ENCODE assay signal across 10 mouse cellular contexts in genomic region chr5:115487942-115488580, GRCm38 (mm10). TPM values are rescaled to one million over a fixed set of nuclear protein-coding genes. Genes with fewer than 3 reads are reported as not detected.
DNase-seq lines count a peak whose midpoint lies in the region; ATAC-seq and TF ChIP-seq lines count a peak whose summit lies in the region.
"Had no signal": no experiment of that assay in that cellular context is flagged by ENCODE, and none has a peak within 500 bp of the region (broad histone marks: within the 10 kb centered on the region; RNA-seq: fewer than 3 reads in every experiment).

No protein-coding gene starts in this region.

- no peak overlapping the region for H3K4me3 ChIP-seq in forebrain, embryonic 15.5 days
- no peak overlapping the region for H3K4me3 ChIP-seq in forebrain, embryonic 14.5 days (ENCODE audit: low read depth, low read length)
- no peak overlapping the region; the same call in 1 of the 2 replicates for H3K4me3 ChIP-seq in limb, embryonic 11.5 days (ENCODE audit: low read depth, low read length)
- H3K4me3 ChIP-seq in limb, embryonic 10.5 days = no peak overlapping the region
- H3K4me3 ChIP-seq in embryonic facial prominence, embryonic 15.5 days (replicated peaks) = no peak overlapping the region
- peak overlapping the region; percentile 17 for H3K4me3 ChIP-seq in myocyte

- no peaks in the 10 kb centered on the region for H3K27me3 ChIP-seq in forebrain, embryonic 15.5 days
- no peaks in the 10 kb centered on the region for H3K27me3 ChIP-seq in forebrain, embryonic 14.5 days (replicated peaks; ENCODE audit: control insufficient read depth, insufficient read depth, low read length)
- no peaks in the 10 kb centered on the region for H3K27me3 ChIP-seq in limb, embryonic 11.5 days (ENCODE audit: control insufficient read depth, insufficient read depth, low read length)
- peaks cover 5% of the 10 kb centered on the region for H3K27me3 ChIP-seq in limb, embryonic 10.5 days (ENCODE audit: low read depth, poor library complexity, severe bottlenecking)
- H3K27me3 ChIP-seq in embryonic facial prominence, embryonic 15.5 days = no peaks in the 10 kb centered on the region
- H3K27me3 ChIP-seq in myocyte (ENCODE audit: control insufficient read depth, insufficient read depth, insufficient read length) = no peaks in the 10 kb centered on the region

- H3K4me1 ChIP-seq in forebrain, embryonic 15.5 days = peaks cover 39% of the 10 kb centered on the region
- peaks cover 12% of the 10 kb centered on the region for H3K4me1 ChIP-seq in forebrain, embryonic 14.5 days (ENCODE audit: control insufficient read depth, insufficient read depth, low read length)
- H3K4me1 ChIP-seq in limb, embryonic 11.5 days (ENCODE audit: control insufficient read depth, insufficient read depth, low read length) = peaks cover 8% of the 10 kb centered on the region; the same call in 1 of the 2 replicates
- peaks cover 28% of the 10 kb centered on the region for H3K4me1 ChIP-seq in limb, embryonic 10.5 days
- H3K4me1 ChIP-seq in embryonic facial prominence, embryonic 15.5 days = peaks cover 36% of the 10 kb centered on the region

- WGBS in forebrain, embryonic 15.5 days = 80% methylated on average over 9 of the region's 9 CpGs
- WGBS in forebrain, embryonic 14.5 days = 75% methylated on average over 9 of the region's 9 CpGs
- WGBS in limb, embryonic 11.5 days = 72% methylated on average over 9 of the region's 9 CpGs
- WGBS in limb, embryonic 10.5 days = 77% methylated on average over 9 of the region's 9 CpGs
- WGBS in embryonic facial prominence, embryonic 15.5 days = 71% methylated on average over 9 of the region's 9 CpGs

- no peak overlapping the region for H3ac ChIP-seq in myocyte (ENCODE audit: control insufficient read depth, insufficient read length)

- no peaks in the 10 kb centered on the region for H3K36me3 ChIP-seq in forebrain, embryonic 15.5 days
- no peaks in the 10 kb centered on the region for H3K36me3 ChIP-seq in forebrain, embryonic 14.5 days (ENCODE audit: control insufficient read depth, insufficient read depth, low read length)
- H3K36me3 ChIP-seq in limb, embryonic 11.5 days (ENCODE audit: control insufficient read depth, insufficient read depth, low read length) = no peaks in the 10 kb centered on the region
- H3K36me3 ChIP-seq in limb, embryonic 10.5 days = no peaks in the 10 kb centered on the region
- H3K36me3 ChIP-seq in embryonic facial prominence, embryonic 15.5 days = no peaks in the 10 kb centered on the region
- H3K36me3 ChIP-seq in myocyte (ENCODE audit: control insufficient read depth, insufficient read depth) = no peaks in the 10 kb centered on the region

- peak overlapping the region; percentile 75; the same call in 1 of the 2 replicates for H3K9ac ChIP-seq in forebrain, embryonic 15.5 days (replicated peaks)
- no peak overlapping the region; the same call in 1 of the 2 replicates for H3K9ac ChIP-seq in forebrain, embryonic 14.5 days (ENCODE audit: low read length)
- H3K9ac ChIP-seq in limb, embryonic 11.5 days (ENCODE audit: low read length) = no peak overlapping the region
- no peak overlapping the region for H3K9ac ChIP-seq in embryonic facial prominence, embryonic 15.5 days

- no peaks in the 10 kb centered on the region for H3K79me2 ChIP-seq in myocyte (ENCODE audit: control insufficient read depth, insufficient read depth)

- no peak overlapping the region for H3K4me2 ChIP-seq in forebrain, embryonic 15.5 days (replicated peaks)
- no peak overlapping the region for H3K4me2 ChIP-seq in forebrain, embryonic 14.5 days (ENCODE audit: low read length)
- peak overlapping the region; percentile 55 for H3K4me2 ChIP-seq in limb, embryonic 11.5 days (ENCODE audit: low read depth, severe bottlenecking)
- H3K4me2 ChIP-seq in embryonic facial prominence, embryonic 15.5 days (replicated peaks) = peak overlapping the region; percentile 80; the same call in 1 of the 2 replicates
- no peak overlapping the region for H3K4me2 ChIP-seq in myocyte (ENCODE audit: low read depth)

- H3K27ac ChIP-seq in forebrain, embryonic 15.5 days (replicated peaks) = 0 out of 2 replicates have a peak overlapping the region, but pooled peaks have one; percentile 100
- H3K27ac ChIP-seq in forebrain, embryonic 14.5 days (ENCODE audit: low read depth, low read length) = no peak overlapping the region
- H3K27ac ChIP-seq in limb, embryonic 11.5 days (replicated peaks; ENCODE audit: low read depth, low read length) = no peak overlapping the region
- no peak overlapping the region for H3K27ac ChIP-seq in limb, embryonic 10.5 days
- H3K27ac ChIP-seq in embryonic facial prominence, embryonic 15.5 days (replicated peaks) = no peak overlapping the region

- no peak for ATAC-seq in forebrain, embryonic 15.5 days (replicated peaks)
- no peak for ATAC-seq in forebrain, embryonic 14.5 days
- ATAC-seq in limb, embryonic 11.5 days (ENCODE audit: insufficient number of reproducible peaks, low FRiP score, low TSS enrichment, low read depth) = no peak
- ATAC-seq in embryonic facial prominence, embryonic 15.5 days (ENCODE audit: insufficient number of reproducible peaks, low FRiP score, low TSS enrichment, low read depth) = no peak
- ATAC-seq in CD4-positive, CD25-positive, alpha-beta regulatory T cell, adult 4 months = no peak

- no peak for TF ChIP-seq POLR2A in myocyte (IDR thresholded peaks at IDR 0.05; ENCODE audit: insufficient read length, low read depth)

- no peaks in the 10 kb centered on the region for H3K9me3 ChIP-seq in forebrain, embryonic 15.5 days
- no peaks in the 10 kb centered on the region for H3K9me3 ChIP-seq in forebrain, embryonic 14.5 days (replicated peaks; ENCODE audit: control insufficient read depth, low read length)
- H3K9me3 ChIP-seq in limb, embryonic 11.5 days (ENCODE audit: control insufficient read depth, low read length) = no peaks in the 10 kb centered on the region
- H3K9me3 ChIP-seq in limb, embryonic 10.5 days (replicated peaks) = no peaks in the 10 kb centered on the region
- H3K9me3 ChIP-seq in embryonic facial prominence, embryonic 15.5 days (replicated peaks) = no peaks in the 10 kb centered on the region

- no peak for DNase-seq in forebrain, embryonic 14.5 days (ENCODE audit: low spot score)
- no peak for DNase-seq in limb, embryonic 11.5 days (ENCODE audit: low spot score)
- DNase-seq in limb, embryonic 10.5 days (ENCODE audit: low spot score) = no peak
- no peak for DNase-seq in embryo, embryonic 10.5 days (ENCODE audit: low spot score)
- DNase-seq: left cerebral cortex, postnatal 4 days had no signal

TF ChIP-seq in myocyte, 11 proteins besides CTCF, POLR2A, EP300 and RAD21 (continues in another document):
- TF ChIP-seq REST (IDR thresholded peaks at IDR 0.05; ENCODE audit: insufficient read depth, insufficient read length) (no peak), USF1 (IDR thresholded peaks at IDR 0.05; ENCODE audit: low read depth) (no peak), MYOG (IDR thresholded peaks at IDR 0.05; ENCODE audit: control insufficient read depth in 1 of 3, insufficient read depth in 1 of 3, insufficient read length in 2 of 3, low read depth in 2 of 3) (no peak), MAX (IDR thresholded peaks at IDR 0.05; ENCODE audit: low read depth) (no peak), MYOD1 (IDR thresholded peaks at IDR 0.05; ENCODE audit: control insufficient read depth in 1 of 3, insufficient read length in 2 of 3, low read depth in 2 of 3) (no peak)

RNA-seq across cellular contexts. Expression of gene Sirt4, which starts 3.5 kb away (rescaled TPM):
- 34.0 and 34.2 TPM in 2 replicates for polyA plus RNA-seq in forebrain, embryonic 15.5 days (2015; fragmentation: Nextera tagmentation; extraction: Ambion mirVana)
- 19.5 and 24.3 TPM in 2 replicates for polyA plus RNA-seq in forebrain, embryonic 14.5 days (2014; fragmentation: Nextera tagmentation; extraction: Ambion mirVana)
- 19.2 and 19.7 TPM in 2 replicates for polyA plus RNA-seq in limb, embryonic 11.5 days (2014; fragmentation: Nextera tagmentation; extraction: Ambion mirVana)
- 16.0 and 18.5 TPM in 2 replicates for polyA plus RNA-seq in limb, embryonic 10.5 days (2016; fragmentation: Nextera tagmentation; extraction: Ambion mirVana)
- 29.2 and 32.8 TPM in 2 replicates for polyA plus RNA-seq in embryonic facial prominence, embryonic 15.5 days (2015; fragmentation: Nextera tagmentation; extraction: Ambion mirVana)
- 13.6 TPM for polyA plus RNA-seq in myocyte (2012; fragmentation: generic; extraction: Trizol)
- 10 to 100 TPM in 1 of 2 experiments, 1 to 10 TPM in 1; 9.9 to 18.6 TPM for polyA plus RNA-seq in CD4-positive, CD25-positive, alpha-beta regulatory T cell, adult 4 months (2017; shearing (Covaris generic))

RNA-seq across cellular contexts. Expression of gene Pxn, which starts 18.4 kb away (rescaled TPM):
- polyA plus RNA-seq in forebrain, embryonic 15.5 days (2015; fragmentation: Nextera tagmentation; extraction: Ambion mirVana) = 19.1 and 19.7 TPM in 2 replicates
- 7.5 and 9.8 TPM in 2 replicates for polyA plus RNA-seq in forebrain, embryonic 14.5 days (2014; fragmentation: Nextera tagmentation; extraction: Ambion mirVana)
- polyA plus RNA-seq in limb, embryonic 11.5 days (2014; fragmentation: Nextera tagmentation; extraction: Ambion mirVana) = 13.5 and 17.7 TPM in 2 replicates
- polyA plus RNA-seq in limb, embryonic 10.5 days (2016; fragmentation: Nextera tagmentation; extraction: Ambion mirVana) = 36.8 and 45.3 TPM in 2 replicates
- polyA plus RNA-seq in embryonic facial prominence, embryonic 15.5 days (2015; fragmentation: Nextera tagmentation; extraction: Ambion mirVana) = 51.5 and 52.8 TPM in 2 replicates
- 120 TPM for polyA plus RNA-seq in myocyte (2012; fragmentation: generic; extraction: Trizol)
- polyA plus RNA-seq in CD4-positive, CD25-positive, alpha-beta regulatory T cell, adult 4 months (2017; shearing (Covaris generic)) = 10 to 100 TPM; 14.5 to 23.4 TPM

RNA-seq across cellular contexts. Expression of gene Pla2g1b, which starts 22.0 kb away (rescaled TPM):
- polyA plus RNA-seq in forebrain, embryonic 15.5 days (2015; fragmentation: Nextera tagmentation; extraction: Ambion mirVana) = not detected in 2 replicates
- polyA plus RNA-seq in forebrain, embryonic 14.5 days (2014; fragmentation: Nextera tagmentation; extraction: Ambion mirVana) = not detected in 2 replicates
- not detected in 2 replicates for polyA plus RNA-seq in limb, embryonic 11.5 days (2014; fragmentation: Nextera tagmentation; extraction: Ambion mirVana)
- polyA plus RNA-seq in limb, embryonic 10.5 days (2016; fragmentation: Nextera tagmentation; extraction: Ambion mirVana) = not detected in 2 replicates
- not detected in 2 replicates for polyA plus RNA-seq in embryonic facial prominence, embryonic 15.5 days (2015; fragmentation: Nextera tagmentation; extraction: Ambion mirVana)
- polyA plus RNA-seq in myocyte (2012; fragmentation: generic; extraction: Trizol) = not detected
- not detected for polyA plus RNA-seq in CD4-positive, CD25-positive, alpha-beta regulatory T cell, adult 4 months (2017; shearing (Covaris generic))
- polyA plus RNA-seq: frontal cortex, adult 2 months had no signal

RNA-seq across cellular contexts. Expression of gene Msi1, which starts 58.7 kb away (rescaled TPM):
- polyA plus RNA-seq in forebrain, embryonic 15.5 days (2015; fragmentation: Nextera tagmentation; extraction: Ambion mirVana) = 70.0 and 75.8 TPM in 2 replicates
- polyA plus RNA-seq in forebrain, embryonic 14.5 days (2014; fragmentation: Nextera tagmentation; extraction: Ambion mirVana) = 63.3 and 69.4 TPM in 2 replicates
- 45.9 and 48.3 TPM in 2 replicates for polyA plus RNA-seq in limb, embryonic 11.5 days (2014; fragmentation: Nextera tagmentation; extraction: Ambion mirVana)
- polyA plus RNA-seq in limb, embryonic 10.5 days (2016; fragmentation: Nextera tagmentation; extraction: Ambion mirVana) = 54.0 and 60.6 TPM in 2 replicates
- polyA plus RNA-seq in embryonic facial prominence, embryonic 15.5 days (2015; fragmentation: Nextera tagmentation; extraction: Ambion mirVana) = 14.1 and 19.1 TPM in 2 replicates
- 0.31 TPM for polyA plus RNA-seq in myocyte (2012; fragmentation: generic; extraction: Trizol)
- not detected for polyA plus RNA-seq in CD4-positive, CD25-positive, alpha-beta regulatory T cell, adult 4 months (2017; shearing (Covaris generic))

Comparison
In these comparisons a context has a peak if more than half of its experiments do, and no peak if none do; other contexts are left out.
1. H3K4me2 ChIP-seq: peak in limb, embryonic 11.5 days (single experiment) and embryonic facial prominence, embryonic 15.5 days (single experiment); none in forebrain, embryonic 15.5 days (single experiment), forebrain, embryonic 14.5 days (single experiment) and myocyte (single experiment).